Mouse (Mus musculus) cerebellum, postnatal 14 days (tissue): Measurements from ENCODE around the gene Hoxc8.

Source experiments
- DNase-seq, 2 experiments: peaks; one replicate each; pipeline ENCODE4 v3.0.0; 2021; ENCODE audit warnings: mixed read lengths in 2 of 2

Gene Hoxc8

GRCm38 (mm10) chr15:103011928-103012486, 21.6 kb downstream of the Hoxc8 start:
- no peak for DNase-seq

GRCm38 (mm10) chr15:103013238-103013984, 23.0 kb downstream of the Hoxc8 start:
- peak; percentile 56 to 64 for DNase-seq

GRCm38 (mm10) chr15:103014166-103015008, 24.0 kb downstream of the Hoxc8 start:
- peak in 1 of 2 experiments; percentile 30 for DNase-seq

GRCm38 (mm10) chr15:103015009-103015399, 24.6 kb downstream of the Hoxc8 start:
- DNase-seq: no peak

GRCm38 (mm10) chr15:103015406-103016166, 25.2 kb downstream of the Hoxc8 start:
- no peak for DNase-seq

GRCm38 (mm10) chr15:103018636-103019035, 28.2 kb downstream of the Hoxc8 start, which contains the start of gene Hoxc4:
Gene Hoxc4 (plus strand): TSS chr15:103018934.
- DNase-seq: no peak

GRCm38 (mm10) chr15:103020899-103021418, 30.6 kb downstream of the Hoxc8 start:
- no peak for DNase-seq

- DNase-seq: no peak
Measured at GRCm38 (mm10) chr15:103021544-103021943, 31.1 kb downstream of the Hoxc8 start.

- DNase-seq: no peak
Measured at GRCm38 (mm10) chr15:103024131-103024530, 33.7 kb downstream of the Hoxc8 start.

- DNase-seq: no peak
Measured at GRCm38 (mm10) chr15:103027266-103028235, 37.1 kb downstream of the Hoxc8 start.

GRCm38 (mm10) chr15:103028916-103029512, 38.6 kb downstream of the Hoxc8 start:
- no peak for DNase-seq

GRCm38 (mm10) chr15:103030142-103030541, 39.7 kb downstream of the Hoxc8 start:
- DNase-seq: no peak

GRCm38 (mm10) chr15:103032167-103032566, 41.8 kb downstream of the Hoxc8 start:
- no peak for DNase-seq

GRCm38 (mm10) chr15:103032646-103033575, 42.5 kb downstream of the Hoxc8 start:
- DNase-seq: no peak

- no peak for DNase-seq
Measured at GRCm38 (mm10) chr15:103034043-103034806, 43.8 kb downstream of the Hoxc8 start.

GRCm38 (mm10) chr15:103034807-103035547, 44.6 kb downstream of the Hoxc8 start:
- no peak for DNase-seq

- DNase-seq: no peak
Measured at GRCm38 (mm10) chr15:103035548-103035881, 45.1 kb downstream of the Hoxc8 start.

- DNase-seq: no peak
Measured at GRCm38 (mm10) chr15:103037579-103037978, 47.2 kb downstream of the Hoxc8 start.
